Mouse (Mus musculus): ENCODE data around the gene Diaph2.

Diaph2 gene

DNA sequence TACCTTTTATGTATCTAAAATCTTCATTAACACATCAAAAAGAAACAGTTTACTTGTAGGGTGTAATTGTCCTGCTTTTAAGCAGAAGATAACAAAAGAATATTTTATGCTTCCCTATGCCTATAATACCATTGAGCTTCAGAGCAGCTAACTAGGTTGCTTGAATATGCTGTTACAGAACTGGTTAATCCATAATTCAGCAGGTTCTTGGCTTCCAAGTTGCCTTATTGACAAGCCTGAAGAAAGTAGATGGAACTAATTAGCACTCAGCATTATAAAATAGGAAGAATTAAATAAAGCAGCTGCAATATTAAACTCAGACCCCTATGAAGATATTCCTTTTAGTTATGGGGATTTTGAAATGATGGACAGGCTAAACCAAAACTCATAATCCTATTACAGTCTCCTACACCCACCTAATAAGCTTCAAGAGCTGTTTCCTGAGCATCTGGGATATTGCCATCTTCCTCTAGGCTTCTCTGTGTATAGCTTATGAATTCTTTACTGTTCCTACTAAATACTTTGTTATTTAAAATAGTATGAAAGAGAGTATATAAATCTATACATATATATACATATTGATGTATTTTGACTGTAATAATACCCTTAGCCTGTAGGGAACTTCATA lies 601.4 kb downstream of the Diaph2 start:
- no peak for DNase-seq

DNA sequence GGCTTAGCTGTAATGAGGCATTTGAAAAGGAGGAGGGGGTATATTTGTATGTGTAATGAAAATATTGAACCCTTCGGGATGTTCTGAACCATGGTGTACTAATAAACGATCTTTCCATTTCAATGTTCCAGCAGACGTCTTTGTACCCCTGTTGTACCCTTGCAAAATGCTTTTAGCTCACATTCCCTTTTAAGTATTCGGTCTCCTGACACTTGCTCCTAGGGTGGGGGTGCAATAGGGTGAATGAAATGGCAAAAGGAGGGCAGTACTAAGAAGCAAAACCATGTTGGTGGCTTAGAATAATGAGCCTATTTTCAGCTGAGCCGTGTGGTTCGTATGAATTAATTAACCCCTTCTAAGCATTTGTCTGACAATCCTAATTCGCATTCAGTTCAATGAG lies 601.9 kb downstream of the Diaph2 start:
- DNase-seq, result no peak

DNA sequence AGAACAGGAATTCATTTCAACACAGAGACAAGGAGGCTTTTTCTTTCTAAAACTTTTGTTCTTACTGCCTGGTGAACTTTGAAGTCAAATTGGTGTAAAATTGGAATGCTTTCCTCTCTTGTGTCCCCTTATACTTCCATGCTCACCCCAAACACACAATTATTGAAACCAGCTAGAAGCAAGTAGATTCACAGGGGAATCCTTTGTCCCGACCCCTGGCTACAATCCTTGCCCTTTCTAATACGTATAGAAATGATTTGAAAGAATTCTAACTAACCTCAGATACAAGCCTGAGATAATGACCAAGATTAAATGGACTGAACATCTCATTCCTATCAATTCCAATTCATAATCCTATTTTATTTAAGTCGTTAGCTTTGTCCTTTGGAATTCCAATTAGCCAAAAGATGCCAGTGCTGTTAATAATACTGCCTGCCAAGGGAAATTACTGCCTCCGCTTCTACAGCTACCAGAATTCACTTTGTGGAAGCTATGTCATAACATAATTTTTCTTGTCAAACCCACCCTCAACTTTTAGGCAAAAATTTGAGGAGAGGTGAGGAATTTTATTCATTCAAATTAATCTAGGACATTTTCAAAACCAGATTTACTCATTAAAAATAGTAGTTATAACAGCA lies 644.1 kb downstream of the Diaph2 start:
- no peak for DNase-seq

DNA sequence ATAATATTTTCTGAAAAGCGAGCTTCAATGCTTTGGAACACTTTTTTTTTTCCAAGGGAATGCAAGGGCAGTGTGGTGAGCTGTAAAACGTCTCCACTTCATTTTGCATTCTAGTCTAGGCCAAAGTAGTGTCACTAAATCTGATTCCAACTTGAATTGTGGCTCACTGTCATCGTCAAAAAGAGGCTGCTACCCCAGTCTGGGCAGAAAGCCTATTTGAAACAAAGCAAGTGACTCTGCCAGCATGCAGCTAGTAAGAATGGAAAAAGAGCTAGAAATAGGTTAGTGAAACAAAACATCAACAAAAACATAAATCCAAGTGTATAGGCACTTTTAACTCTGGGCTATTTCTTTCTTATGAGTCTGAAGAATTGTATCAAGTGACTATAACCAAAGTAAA lies 653.7 kb downstream of the Diaph2 start:
- DNase-seq, result peak; percentile 7 to 11

DNA sequence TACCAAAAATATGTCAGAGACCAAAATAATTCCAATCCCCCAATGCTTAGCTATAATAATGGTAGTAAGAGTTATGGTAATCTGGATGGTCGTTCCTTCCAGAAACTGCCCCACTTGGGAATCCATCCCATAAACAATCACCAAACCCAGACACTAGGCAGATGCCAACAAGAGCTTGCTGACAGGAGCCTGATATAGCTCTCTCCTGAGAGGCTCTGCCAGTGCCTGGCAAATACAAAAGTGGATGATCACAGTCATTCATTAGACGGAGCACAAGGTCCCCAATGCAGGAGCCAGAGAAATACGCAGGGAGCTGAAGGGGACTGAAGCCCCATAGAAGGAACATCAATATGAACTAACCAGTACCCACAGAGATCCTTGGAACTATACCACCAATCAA lies 657.9 kb downstream of the Diaph2 start:
- peak in 1 of 2 experiments; percentile 2 for DNase-seq

DNA sequence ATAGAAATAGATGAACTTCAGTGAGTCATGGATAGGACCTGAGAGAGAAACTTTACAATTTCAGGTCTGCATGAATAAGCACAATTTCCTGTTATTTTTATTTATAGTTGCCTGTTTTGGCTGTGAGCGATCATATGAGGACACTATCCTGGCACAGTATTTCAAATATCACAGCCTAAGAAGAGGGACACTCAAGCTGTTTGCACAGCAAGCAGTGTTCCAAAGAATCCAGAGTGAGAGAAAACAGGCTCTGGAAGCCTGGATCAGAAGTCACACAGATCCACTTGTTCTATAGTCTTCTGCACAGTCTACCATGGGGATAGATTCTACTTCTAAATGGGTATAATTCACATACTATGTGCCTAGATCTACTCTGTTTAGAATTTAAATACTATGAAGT lies 659.4 kb downstream of the Diaph2 start:
- peak; percentile 6 to 11 for DNase-seq

DNA sequence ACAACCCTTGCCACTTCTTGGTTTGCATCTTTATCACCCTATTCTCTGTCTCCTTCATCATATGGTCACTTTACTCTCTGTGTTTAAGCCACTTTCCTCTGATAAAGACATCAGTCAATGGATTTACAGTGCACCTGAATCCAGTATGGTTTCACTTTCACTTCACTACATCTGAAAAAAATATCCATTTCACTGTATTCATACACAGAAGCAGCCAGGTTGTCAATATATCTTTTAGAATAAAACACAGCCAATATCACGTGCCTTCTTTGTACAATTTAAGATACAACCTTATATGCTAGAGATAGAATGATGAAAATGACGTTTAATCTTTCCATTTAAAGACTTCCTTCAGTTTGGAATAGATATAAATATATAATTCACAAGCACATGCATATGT lies 673.6 kb downstream of the Diaph2 start:
- no peak for DNase-seq

DNA sequence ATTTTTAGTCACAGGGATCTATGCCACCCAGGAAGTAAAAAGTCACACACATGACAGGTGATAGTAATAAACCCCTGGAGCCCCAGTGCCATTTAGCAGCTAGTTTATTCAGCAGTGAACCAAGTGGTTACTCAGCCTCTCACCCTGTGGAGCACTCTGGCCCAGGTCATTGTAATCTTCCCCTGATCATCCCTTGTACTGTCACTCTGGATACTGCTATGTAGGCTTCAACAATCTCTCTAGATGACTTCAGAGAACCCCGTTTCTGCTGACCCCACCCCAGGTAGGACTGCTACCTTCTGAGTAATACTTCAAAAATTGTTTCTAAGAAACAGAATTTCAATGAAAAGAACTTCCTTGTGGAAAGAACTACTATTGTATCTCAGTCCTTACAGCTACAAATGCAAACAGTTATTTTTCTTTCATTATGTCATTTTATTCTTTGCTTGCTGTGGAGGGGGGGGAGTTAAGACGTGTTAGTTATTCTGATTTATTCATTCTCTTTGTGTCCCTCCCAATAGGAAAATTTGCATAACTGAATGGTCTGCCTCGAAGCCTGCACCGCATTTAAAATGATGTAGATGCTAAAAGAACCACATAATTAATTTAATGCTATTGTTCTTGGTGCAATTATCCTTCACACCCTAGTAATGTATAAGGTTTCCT lies 702.4 kb downstream of the Diaph2 start:
- DNase-seq, result no peak

DNA sequence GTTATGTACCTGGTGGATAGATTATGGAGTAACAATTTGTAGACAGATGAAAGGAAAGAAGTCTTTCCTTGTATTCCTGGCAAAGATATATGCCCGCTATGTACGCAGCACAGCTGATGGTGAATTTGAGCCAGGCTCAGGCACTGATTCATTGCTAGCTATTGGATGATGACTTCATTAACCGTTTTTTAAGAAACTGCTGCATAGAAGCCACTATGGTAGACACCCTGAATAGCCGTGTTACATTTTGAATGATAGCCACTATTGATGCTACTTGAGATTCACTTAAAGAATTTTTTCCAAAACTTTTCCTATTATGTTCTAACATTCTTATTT lies 702.9 kb downstream of the Diaph2 start:
- peak in 1 of 2 experiments; percentile 3 for DNase-seq

DNA sequence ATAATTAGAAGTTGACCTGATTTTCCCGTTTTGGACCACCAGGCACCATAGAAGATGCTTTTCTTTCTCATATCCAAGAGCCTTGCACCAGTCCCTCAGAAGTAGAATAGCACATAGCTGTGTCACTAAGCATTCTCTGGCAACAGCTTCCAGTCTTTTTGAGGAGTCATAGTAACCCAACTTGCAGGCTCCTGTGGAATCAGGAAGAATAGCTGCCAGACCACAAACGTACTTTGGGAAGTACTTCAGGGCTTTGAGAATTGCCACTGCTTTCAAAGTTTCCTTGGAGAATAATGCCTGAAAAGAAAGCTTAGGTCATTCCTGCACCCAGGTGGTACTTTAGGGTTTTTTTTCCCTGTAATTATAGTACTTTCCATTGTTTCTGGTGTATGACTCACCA lies 723.6 kb downstream of the Diaph2 start:
- no peak for DNase-seq

DNA sequence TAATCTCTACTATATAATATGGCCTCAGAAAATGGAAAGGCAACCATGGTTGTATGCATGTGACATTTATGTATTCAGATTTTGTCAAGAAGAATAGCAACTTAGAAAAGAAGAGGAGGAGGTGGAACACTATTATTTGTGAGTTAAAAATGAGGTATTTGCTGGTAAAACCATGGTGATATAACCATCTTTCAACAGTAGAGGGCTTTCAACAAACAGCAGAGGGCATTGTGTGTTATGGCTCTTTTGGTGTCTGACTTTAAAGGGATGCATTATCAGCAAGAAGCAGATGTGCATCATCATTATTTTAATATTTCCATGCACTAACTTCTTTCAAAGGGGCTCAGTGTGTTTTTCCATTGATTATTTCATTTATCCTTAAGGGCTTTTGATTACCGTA lies 731.3 kb downstream of the Diaph2 start:
- no peak for DNase-seq

DNA sequence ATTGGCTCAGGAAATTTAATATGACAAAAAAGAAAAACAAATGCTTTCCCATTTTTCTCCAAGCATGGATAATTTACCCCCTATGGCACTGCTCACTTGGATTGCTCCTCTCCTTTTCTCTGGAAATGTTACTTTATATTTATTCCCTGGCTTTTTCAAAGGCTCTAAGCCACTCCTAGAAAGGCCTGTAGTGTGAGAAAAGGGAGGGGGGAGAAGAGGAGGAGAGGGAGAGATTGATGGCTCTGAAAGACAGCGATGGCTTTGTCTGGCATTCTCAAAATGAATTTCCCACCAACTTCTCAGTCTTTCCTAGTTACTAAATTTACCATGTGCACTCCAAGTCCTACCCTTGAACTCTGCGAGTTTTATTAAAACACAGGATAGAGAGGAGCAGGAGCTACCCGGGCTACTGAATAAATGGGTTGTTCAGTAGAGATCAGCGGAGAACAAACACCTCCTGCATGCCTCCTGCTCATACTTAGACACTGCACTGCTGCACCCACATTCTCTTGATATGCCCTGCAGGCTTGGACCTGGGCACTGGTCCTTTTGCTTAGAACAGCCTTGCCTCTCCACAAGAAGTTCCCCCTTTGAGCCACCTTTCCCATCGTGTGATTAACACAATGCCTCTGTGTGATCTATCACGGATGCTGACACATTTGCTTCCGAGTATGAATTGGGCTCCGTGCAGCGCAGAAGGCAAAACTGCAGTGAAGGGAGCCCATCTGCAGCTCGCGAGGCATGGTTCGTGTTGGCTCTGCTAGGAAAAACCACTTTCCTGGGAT lies 753.3 kb downstream of the Diaph2 start:
- peak; percentile 17 to 27 for DNase-seq

DNA sequence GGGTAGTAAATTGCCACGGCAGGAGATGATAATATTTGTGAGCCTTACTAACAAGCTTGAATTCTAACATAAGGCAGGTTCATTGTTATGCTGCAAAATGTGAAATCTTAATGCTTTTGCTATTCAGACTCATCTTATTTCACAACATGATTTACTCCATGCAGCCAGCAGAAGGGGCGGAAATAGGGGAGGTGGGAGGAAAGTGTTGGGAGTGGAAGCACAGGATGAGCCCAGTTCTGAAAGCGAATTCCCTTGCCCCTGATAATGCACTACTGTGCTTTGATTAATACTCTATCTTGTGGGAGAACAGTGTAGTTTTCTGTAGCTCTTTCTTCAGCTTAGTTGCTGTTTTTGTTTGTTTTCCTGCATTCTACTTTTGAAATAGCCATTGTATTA lies 753.9 kb downstream of the Diaph2 start:
- DNase-seq, result no peak

DNA sequence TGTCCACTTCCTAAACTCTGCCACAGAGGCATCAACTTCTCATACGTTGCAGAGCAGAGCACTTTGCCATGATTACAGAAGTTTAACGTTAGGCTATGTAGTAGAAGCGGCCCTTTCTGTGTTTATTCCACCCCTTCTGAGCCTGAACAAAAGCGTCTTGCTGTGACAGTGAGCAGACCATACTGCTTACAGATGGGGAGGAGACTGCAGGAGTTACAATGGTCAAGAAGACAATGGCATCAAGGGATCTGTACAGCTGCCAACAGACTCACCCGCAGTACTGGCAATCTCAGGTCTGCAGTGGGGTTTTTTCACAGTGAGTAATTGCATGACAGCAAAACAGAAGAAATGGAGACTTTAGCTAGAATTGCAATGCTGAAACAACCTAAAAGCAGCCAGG lies 756.1 kb downstream of the Diaph2 start:
- no peak for DNase-seq

All from cerebellum, postnatal 10 days (tissue).